Mouse (Mus musculus) megakaryocyte, embryonic 14.5 days (primary cell): ENCODE data around the gene Rimbp3.

Source experiments
- FLI1 ChIP-seq: IDR thresholded peaks from 2 replicates; pipeline ENCODE4 v1.6.1; 2012; ENCODE audit warnings: low read length, inconsistent platforms, mixed read lengths
- GATA1 ChIP-seq: IDR thresholded peaks from 3 replicates; pipeline ENCODE4 v1.6.1; 2012; ENCODE audit warnings: mixed read lengths, low read length, inconsistent platforms, borderline replicate concordance

- TF ChIP-seq GATA1 (no peak), FLI1 (no peak)
Observed at GRCm38 (mm10) chr16:17181382-17181781, 27.0 kb upstream of the Rimbp3 start.
